Mouse (Mus musculus): ENCODE results near the gene Scn8a. TPM values are rescaled to one million over a fixed set of nuclear protein-coding genes. Genes with fewer than 3 reads are reported as not detected.

Gene Scn8a
- total RNA-seq, 2 experiments from 2014 or later = 223 to 249 TPM

DNA sequence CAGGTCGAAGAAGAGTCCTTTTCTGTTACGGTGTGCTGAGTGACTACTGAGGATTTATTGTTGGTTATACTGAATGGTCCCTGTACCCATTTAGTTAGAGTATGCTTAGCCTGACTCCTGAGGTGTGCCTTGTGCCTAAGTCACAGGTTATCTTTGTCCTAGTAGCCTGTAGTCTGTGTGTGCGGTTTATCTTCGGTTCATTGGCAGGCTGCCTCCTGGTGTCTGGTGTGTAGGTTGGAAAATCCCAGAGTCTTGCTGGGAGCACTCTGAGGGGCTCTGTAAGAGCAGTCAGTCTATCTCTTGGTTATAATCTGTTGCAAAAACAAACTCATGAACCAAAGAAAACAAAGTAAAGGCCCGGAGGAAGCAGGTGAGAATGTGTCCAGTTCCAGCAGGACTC is 11.7 kb downstream of the Scn8a start:
- no peak for DNase-seq

DNA sequence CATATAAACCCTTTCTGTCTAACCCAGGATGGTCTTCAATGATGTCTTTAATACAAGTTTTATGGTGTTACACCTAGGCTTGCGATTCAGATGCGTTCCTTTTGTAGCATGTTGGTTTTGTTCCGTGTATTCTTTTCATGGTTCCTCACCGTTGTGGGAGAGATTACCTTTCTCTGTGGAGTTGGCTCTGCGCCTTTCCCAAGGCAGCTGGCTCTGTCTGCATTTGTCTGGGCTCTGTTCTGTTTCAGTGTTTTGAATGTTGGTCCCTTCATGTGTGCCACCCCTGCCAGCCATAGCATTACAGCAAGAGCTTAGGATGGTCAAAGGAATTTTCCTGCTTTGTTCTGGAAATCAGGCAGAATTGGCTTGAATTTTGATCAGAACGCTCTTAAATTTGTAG is 14.8 kb downstream of the Scn8a start:
- DNase-seq = no peak

DNA sequence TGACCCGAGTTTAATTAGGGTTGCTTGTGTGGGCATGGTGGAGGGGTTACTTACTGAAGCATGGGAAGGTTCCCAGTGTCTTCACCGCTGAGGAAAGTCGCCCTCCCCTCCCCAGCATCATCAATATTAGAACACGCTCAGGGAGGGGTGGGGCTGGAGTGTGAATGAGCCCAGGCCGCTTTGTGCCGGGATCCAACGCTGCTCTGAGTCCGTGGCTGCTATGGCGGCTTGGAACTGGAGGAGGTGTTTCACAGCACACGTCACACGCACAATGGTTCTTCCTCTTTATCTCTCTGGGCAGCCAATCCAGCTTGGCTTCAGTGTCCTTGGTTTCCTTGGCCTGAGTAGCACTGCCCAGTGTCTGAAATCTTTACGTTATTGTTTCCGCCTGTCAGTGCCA is 22.3 kb downstream of the Scn8a start:
- no peak for DNase-seq

DNA sequence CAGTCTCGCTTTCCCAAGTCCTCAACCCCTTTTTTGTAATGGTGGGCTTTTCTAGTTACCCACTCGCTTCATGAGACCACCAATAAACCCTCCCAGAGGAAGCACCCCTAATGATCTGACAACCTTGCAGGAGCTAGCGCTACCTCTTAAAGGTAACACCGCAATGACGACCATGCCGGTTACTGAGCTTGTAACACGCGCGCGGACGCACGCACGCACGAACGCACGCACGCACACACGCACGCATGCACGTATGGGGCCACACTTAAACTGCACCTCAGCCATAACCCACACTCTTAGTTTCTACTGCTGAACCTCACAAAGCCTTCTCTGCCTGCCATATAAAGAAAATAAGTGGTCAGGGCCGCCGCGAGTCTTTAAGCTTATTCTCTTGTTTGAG is 26.8 kb downstream of the Scn8a start:
- no peak for DNase-seq

DNA sequence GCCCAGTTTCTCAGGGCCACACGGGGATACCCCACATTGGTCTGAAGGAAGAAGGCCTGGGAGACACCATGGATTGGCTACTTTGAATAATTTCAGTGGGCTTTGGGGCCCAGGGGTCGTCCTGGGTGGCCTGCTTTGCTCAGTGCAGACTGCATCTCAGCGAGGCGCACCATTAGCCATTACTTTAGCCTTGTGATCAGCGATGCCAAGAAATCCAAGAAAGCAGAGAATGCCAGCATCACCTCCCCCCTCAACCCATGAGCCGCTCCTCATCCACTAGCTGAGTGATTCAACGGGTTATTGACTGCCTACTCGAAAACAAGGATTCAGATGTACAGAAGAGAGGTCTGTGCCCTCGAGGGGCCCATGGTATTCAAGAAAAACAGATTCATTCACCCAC is 34.2 kb downstream of the Scn8a start:
- DNase-seq = no peak

DNA sequence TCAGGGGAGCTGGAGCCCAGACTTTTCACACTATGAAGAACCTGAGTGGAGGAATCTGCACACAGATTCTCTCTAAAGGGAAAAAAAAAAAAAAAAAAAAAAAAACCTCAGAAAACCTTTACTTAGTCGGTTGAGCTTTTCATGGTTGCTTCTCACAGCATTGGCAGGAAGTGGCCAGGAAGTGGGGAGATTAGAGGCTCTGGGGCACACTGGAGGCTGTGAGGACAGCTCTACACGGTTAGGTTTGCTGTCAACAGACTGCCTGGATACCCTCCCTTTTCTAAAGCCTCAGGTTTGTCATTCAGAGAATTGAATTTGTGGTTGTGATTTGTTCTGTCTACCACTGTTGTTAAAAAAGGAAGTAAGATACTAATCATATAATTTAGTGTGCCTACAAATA is 35.3 kb downstream of the Scn8a start:
- no peak for DNase-seq

DNA sequence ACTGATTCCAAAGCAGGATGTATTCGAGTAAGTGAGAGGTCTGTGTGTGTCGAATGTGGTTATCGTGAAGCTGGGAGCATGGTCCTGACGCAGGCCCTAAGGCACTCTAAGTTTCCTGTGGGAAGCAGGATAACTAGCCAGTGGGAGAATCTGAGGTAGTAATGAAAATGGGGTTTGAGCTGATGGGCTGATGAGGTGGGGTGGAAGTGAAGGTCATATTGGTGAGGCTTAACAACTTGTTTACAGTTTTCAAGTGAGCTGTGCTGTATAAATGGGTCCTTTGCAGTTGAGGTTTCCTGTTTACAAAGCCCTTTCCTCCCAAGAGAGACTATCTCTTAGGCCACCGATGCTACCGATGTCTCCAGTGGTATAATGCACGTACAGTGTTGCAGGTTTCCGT is 36.1 kb downstream of the Scn8a start:
- DNase-seq = no peak

DNA sequence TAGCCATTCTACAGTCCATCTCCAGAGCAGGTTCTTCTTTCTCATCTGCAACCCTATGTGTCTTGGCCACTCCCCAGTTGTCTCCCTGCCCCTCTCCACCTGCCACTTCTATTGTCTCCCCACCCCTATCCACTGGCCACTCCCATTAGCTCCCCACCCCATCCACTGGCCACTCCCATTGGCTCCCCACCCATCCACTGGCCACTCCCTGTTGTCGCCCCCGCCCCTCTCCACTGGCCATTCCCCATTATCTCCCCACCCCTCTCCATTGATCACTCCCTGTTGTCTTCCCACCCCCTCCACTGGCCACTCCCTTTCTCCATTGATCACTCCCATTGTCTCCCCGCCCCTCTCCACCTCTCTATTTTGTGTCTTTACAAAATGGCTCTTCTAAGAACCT is 39.2 kb downstream of the Scn8a start:
- no peak for DNase-seq

DNA sequence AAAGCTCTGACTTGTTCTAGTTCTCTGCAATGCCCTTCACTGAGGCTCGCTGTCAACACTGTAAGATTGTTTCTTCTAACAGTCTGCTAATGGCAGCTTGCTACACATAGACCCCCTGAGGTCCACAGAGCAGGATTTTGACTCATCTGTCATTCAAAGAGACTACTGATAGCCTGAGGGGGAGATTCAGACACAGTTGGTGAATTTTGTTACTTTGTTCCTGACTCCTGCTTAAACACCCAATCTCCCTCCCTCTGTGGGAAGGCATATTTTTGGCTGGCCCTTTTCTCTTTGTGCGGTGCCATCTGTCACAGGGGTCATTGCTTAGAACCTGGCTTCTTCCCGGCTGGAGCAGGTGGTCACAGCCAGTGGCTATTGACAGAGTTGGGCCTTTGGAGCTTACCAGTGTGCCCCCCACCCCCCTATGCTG is 40.1 kb downstream of the Scn8a start:
- no peak for DNase-seq

DNA sequence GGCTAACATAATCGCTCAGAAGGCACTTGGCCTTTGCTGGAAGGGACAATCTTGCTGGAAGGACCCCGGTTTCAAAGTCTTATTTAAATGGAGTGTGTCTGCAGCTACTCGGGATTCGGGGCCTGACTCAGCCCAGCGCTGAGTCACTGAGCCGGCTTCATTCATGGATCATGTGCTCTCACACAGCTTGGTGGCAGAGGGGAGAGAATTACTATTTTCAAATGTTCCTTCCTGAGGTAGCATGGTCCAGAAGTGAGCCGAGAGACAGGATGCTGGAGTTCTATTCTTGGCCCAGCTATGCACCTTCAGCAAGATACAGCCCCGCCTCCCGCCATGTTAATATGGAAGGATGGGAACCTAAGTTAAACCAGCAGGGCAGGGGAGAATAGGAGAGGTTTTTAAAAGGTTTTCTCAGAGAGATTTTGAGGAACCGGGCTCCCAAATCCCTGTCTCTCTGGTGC is 40.8 kb downstream of the Scn8a start:
- peak; percentile 42 to 47 for DNase-seq

DNA sequence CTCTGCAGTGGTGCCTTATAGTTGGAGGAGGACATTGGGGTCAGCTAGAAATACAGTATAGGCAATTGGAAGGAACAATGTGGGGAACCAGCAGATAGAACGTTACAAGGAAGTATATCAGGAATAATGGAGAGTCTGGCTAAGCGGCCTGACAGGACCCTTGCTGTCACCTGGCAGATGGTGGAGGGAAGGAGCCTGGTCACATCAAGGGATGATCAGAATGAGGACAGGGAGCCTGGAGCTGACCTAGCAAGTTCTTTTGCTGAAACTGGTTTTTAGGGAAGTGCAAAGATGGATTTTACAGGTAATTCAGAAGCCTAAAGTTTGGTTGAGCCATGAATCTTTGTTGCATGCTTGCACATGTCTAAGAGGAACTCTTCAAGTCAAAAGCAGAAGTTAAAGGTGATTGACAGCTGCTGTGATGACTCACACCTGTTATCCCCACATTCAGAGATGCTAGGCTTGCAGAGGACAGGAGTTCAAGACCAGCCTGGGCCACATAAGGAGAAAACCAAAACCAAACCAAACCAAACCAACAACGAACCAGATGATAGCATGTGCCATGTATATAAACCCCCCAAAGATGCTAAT is 43.1 kb downstream of the Scn8a start:
- DNase-seq = no peak

DNA sequence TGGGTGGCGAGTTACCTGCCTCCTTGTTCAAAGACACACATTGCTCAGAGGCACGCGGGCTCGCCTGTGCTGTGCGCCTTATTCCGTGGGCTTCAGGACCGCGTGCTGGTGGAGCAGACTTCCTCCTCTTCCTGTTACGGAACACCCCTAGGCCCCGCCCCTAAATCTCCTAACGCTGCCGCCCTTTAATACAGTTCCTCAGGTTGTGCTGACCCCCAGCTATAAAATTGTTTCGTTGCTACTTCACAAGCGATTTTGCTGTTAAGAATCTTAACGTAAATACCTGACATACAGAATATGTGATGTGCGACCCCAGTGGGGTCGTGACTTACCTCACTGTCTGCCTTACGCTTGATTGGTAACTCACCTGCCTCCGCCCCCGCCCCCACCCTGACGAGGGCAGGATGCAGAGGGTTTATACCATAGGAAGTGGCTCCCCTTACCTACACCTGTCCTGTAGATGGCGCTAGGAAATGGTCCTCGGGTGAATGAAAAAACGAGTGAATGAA is 45.1 kb downstream of the Scn8a start:
- no peak for DNase-seq

DNA sequence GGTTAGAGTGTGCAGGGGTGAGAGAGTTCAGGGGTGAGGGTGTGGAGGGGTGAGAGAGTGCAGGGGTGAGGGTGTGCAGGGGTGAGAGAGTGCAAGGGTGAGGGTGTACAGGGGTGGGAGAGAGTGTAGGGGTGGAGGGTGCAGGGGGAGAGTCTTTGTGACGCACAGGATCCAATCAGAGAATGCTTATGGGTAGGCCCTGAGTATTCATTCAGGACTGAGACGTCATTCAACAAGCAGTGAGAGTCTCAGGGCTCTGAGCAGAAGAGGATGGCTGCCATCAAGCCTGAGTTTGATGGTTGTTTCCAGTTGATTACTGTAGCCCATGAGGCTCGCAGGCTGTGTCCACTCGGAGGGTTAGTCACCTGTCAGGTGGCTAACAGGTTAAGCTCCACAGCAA is 48.4 kb downstream of the Scn8a start:
- no peak for DNase-seq

DNA sequence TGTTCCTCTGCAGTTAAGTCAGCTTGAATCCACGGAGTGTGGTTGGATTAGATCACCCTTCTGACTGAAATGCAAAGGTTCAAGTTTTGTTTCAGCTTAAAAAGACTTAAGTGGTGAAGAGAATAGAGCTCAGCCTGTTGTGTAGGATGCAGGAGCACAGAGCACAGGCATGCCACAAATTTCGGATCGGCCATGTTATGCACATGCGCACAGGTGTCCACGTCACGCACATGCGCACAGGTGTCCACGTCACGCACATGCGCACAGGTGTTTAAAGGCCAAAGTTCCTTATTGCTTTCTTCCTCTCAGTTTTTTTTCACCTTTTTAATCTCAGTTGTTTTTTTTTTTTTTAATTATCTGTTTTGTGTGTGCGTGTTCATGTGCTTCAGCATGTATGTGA is 52.6 kb downstream of the Scn8a start:
- DNase-seq = no peak

DNA sequence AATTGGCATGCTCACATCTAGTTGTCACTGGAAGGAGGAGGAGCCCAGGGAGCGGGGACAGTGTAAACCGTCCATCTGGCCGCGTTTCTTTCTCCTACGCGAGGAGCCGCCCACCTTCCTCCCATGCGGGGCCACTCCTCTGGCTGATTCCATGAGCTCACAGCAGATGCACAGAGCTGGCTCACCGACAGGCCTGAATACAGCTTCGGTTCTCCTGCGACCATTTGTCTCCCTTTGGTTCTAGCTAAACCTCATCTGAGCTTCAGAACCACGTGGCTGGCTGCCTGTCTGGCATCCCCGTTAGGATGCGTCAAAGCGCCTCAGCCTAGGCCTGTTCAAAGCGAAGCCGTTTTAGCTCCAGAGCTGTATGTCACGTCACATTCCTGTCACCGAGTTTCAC is 53.8 kb downstream of the Scn8a start:
- peak; percentile 89 to 90 for DNase-seq

DNA sequence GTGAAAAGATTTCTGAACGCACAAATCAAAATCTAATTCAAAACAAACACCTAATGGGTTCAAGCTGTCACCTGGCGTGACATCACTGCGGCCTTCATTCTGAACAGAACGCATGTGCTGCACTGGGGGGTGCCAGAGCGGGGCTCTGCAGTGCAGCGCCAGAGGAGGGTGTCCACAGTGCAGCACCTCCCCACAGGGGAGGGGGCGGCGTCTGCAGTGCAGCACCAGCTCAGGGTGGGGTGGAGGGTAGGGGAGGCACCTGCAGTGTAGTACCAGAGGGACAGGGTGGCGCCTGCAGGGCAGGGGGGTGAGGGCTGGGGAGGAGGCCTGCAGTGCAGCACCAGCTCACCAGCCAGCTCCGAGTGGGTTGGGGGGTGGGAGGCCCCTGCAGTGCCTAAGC is 55.3 kb downstream of the Scn8a start:
- DNase-seq = no peak

DNA sequence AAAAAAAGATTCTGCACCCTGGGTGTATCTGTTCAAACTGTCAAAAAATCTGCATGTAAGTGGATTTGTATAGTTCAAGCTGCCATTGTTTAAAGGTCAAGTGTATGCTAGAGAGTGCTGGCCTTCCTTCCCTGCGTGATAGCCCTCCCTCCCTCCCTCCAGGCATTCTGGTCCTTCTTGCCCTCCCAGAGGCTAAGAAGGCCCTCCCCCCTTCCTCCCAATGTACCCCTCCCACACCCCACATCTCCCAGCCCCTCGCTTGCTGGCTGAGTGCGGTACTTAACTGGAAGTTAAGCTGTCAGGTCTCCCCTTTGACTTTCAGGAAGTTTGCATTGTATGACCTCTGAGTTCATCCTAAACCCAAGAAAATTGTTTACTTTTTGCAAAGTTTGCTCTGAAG is 60.8 kb downstream of the Scn8a start:
- DNase-seq = no peak

DNA sequence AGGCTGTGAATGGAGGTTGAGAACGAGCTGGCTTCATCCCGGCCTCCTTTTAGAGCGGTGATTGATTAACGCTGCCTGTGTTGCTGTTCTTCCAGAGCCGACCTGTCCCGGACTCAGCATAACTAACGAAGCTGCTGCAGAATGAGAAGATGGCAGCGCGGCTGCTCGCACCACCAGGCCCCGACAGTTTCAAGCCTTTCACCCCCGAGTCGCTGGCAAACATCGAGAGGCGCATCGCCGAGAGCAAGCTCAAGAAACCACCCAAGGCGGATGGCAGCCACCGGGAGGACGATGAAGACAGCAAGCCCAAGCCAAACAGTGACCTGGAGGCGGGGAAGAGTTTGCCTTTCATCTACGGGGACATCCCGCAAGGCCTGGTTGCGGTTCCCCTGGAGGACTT is 66.5 kb downstream of the Scn8a start:
- no peak for DNase-seq

DNA sequence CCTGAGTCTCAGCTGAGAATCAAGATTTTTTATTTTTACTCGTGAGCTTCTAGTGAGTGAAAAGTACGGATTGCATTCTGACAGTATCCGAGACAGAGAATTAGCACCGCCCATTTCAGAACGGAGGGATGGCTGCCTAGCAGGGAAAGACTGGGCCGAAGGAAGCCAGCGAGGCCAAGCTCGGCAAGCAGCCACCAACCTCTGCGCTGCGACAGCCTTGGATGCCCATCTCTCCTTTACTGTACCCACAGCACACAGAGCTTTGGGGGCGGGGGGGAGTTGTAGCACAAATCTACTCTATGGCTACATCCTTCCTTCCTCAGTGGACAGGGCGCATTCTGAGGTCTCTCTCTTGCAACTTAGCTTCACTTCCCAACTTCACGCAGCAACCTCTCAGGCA is 78.7 kb downstream of the Scn8a start:
- DNase-seq = no peak

DNA sequence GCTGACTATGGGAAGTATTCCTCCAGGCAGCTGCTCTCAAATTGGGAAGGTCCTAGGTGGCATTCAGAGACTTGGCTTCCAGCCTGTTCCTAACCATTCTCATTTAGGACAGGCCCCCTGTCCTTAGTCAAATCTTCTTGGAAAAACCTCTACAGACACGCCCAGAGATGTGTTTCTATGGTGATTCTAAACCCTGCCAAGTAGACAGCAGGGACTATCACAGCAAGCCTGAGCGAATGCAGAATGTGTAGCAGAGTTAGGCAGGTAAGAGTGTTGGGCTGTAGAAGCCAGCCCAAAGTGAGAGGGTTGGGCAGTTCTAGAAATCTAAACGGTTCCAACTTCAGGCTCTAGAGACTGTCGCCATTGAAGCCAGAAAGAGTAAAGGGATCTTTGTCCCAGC is 79.5 kb downstream of the Scn8a start:
- DNase-seq = no peak

DNA sequence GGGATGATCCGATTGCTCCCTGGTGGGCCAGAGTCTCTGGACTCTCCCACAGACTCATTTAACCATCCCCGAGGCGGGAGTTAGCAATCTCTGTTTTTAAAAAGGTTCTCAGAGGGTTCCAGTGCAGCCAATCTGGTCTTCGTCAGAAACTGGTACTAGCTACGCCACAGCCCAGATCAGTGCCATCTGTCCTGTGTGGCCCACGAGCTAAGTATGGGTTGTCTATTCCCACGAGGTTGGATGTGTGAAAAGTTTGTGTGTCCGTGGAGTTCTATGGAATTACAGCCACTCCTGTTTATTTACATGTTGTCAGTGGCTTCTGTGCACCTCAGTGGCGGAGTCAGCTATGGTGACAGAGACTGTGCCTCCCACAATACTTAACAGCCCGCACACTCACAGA is 81.8 kb downstream of the Scn8a start:
- no peak for DNase-seq

DNA sequence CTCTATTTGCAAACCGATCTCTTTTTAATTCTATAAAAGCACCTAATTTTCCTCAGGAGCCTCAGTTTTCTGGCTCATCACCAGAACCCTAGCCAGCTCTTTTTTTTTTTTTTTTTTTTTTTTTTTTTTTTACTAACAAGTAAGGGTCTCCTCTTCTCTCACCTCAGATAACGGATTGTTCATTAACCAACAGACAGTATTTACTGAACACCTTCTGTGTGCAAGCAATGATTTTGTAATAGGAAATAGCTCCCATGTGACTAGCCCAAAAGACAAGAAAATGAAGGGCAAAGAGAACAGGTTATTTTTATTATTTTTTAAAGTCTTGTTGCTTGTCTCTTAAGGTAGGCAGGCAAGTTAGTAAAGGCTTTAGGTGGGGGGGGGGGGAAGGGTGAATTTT is 82.6 kb downstream of the Scn8a start:
- DNase-seq = no peak

DNA sequence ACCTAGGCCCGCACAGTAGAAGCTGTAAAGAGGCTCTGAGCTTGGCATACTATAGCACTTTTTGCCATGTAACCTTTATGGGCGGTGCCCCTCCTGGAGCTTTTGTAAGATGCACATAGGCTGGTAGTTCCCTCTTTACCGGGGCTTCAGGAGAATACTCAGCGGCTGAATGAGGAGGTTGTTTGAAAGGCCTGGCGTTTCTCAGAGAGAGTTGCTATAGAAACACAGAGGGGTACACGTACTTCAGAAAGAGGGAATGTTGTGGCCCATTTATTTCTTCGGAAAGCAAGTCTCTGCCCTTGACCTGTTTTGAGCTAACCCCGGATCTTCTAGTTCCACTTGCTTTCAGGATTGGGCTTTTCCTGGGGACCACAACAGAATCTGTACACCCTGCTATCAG is 83.2 kb downstream of the Scn8a start:
- DNase-seq = no peak

DNA sequence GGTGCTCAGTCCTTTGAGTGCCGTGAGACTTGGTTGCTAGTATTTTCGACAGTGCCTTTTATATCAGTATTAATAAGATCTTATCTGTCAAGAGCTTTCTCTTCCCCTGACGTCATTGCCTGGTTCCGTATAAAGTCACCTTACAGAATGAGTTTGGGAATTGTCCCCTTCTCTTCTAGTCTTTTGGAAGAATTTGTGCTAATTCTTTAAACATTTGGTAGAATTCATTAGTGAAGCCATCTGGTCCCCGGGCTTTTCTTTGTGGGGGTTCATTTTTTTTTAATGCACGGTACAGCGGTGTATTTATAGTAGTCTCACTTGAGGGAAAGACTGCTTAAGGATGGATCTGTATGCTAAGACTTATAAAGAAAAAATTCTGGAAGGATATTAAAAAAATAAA is 84.3 kb downstream of the Scn8a start:
- no peak for DNase-seq

DNA sequence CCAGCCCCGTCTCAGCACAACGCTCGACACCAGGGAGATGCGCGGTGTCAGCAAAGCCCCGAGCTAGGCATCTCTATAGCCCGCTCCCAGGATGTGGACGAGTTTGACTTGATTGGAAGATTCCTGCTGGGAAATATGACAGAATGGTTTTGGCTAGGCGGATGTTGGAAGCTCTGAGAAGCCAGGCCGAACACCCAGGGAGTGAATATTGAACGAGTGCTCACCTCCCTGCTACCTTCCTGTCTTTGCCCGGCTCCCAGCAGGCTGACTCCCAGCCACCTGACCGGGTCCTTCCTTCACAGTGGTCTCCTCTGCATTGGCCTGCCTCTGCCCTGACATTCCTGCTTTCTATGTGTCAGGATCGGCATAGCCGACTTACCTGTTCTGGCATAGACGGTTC is 85.1 kb downstream of the Scn8a start:
- DNase-seq = no peak
